18 mouse cellular contexts compared by ENCODE assay signal in the genomic region with DNA sequence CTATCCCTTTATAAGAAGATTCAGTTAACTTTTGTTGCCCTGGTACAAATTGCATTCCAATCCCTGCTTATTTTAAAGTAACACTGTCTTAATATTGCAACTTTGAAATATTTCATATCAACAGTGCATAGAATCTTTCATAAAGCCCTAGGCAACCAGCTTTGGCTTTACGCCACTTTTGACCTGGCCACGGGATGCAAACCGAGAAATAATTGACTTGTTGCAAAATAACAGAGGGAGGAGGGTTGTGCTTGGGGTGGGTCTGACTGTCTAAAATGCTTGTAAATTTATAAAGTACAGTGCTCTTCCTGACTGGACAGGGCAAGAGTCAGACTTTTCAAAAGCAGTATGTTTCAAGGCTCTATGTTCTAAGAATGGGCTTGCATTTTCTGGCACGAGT. TPM values are rescaled to one million over a fixed set of nuclear protein-coding genes. Genes with fewer than 3 reads are reported as not detected.
"Had no signal": no experiment of that assay in that cellular context is flagged by ENCODE, and none has a peak within 500 bp of the region (broad histone marks: within the 10 kb centered on the region; RNA-seq: fewer than 3 reads in every experiment).

No protein-coding gene starts in this region.

- H3K36me3 ChIP-seq: intestine, embryonic 15.5 days; limb, embryonic 13.5 days; liver, embryonic 15.5 days; midbrain, embryonic 15.5 days; neural tube, embryonic 13.5 days had no signal

- H3K27ac ChIP-seq: intestine, embryonic 15.5 days; limb, embryonic 13.5 days; liver, embryonic 15.5 days; midbrain, embryonic 15.5 days; neural tube, embryonic 13.5 days had no signal

- ATAC-seq: intestine, embryonic 15.5 days; midbrain, embryonic 15.5 days had no signal

- H3K9me3 ChIP-seq: intestine, embryonic 15.5 days; limb, embryonic 13.5 days; liver, embryonic 15.5 days; midbrain, embryonic 15.5 days; neural tube, embryonic 13.5 days had no signal

- DNase-seq: left cerebral cortex, postnatal 4 days; lung, embryonic 14.5 days; lung, postnatal 10 days; lung, postnatal 4 days; right cerebral cortex, postnatal 14 days; thymus, adult 18-20 months; thymus, postnatal 14 days had no signal

- H3K27me3 ChIP-seq: intestine, embryonic 15.5 days; limb, embryonic 13.5 days; liver, embryonic 15.5 days; midbrain, embryonic 15.5 days; neural tube, embryonic 13.5 days had no signal

- H3K9ac ChIP-seq: intestine, embryonic 15.5 days; limb, embryonic 13.5 days; liver, embryonic 15.5 days; lung, embryonic 14.5 days; midbrain, embryonic 15.5 days; neural tube, embryonic 13.5 days had no signal

- H3K4me3 ChIP-seq: intestine, embryonic 15.5 days; limb, embryonic 13.5 days; liver, embryonic 15.5 days; midbrain, embryonic 15.5 days; neural tube, embryonic 13.5 days had no signal

- H3K4me2 ChIP-seq: intestine, embryonic 15.5 days; limb, embryonic 13.5 days; liver, embryonic 11.5 days; liver, embryonic 15.5 days; lung, embryonic 14.5 days; midbrain, embryonic 11.5 days; midbrain, embryonic 15.5 days; neural tube, embryonic 13.5 days had no signal

- H3K4me1 ChIP-seq: intestine, embryonic 15.5 days; liver, embryonic 15.5 days; neural tube, embryonic 13.5 days had no signal

RNA-seq across cellular contexts. Expression of gene Atp6ap1l, which starts 59.4 kb away (rescaled TPM):
- total RNA-seq: megakaryocyte, adult 5-6 weeks; monocyte, adult 5-6 weeks had no signal
- polyA plus RNA-seq: intestine, embryonic 15.5 days; large intestine, adult 2 months; liver, embryonic 11.5 days; lung, embryonic 14.5 days; stomach, embryonic 16.5 days had no signal
